Mouse (Mus musculus): ENCODE results near the gene Llgl1. TPM values are rescaled to one million over a fixed set of nuclear protein-coding genes. Genes with fewer than 3 reads are reported as not detected.
A peak's percentile ranks its signal among the peaks of the same experiment; 100 is the strongest.

Llgl1 gene
- polyA plus RNA-seq, 1 experiment from 2014 or later = 53.8 TPM

GRCm38 (mm10) chr11:60705255-60705654, 5.7 kb downstream of the Llgl1 start:
- Histone ChIP-seq H3K9ac (ENCODE audit: low read length) (no peak overlapping the region), H3K36me3 (ENCODE audit: control insufficient read depth, insufficient read depth, low read length) (peaks cover 75% of the 10 kb centered on the region), H3K4me1 (replicated peaks; ENCODE audit: control insufficient read depth, insufficient read depth, low read length) (peaks cover 12% of the 10 kb centered on the region), H3K27ac (ENCODE audit: low read depth) (no peak overlapping the region), H3K27me3 (replicated peaks; ENCODE audit: control insufficient read depth, insufficient read depth, low read length) (no peaks in the 10 kb centered on the region), H3K4me3 (ENCODE audit: low read depth, low read length) (no peak overlapping the region), H3K9me3 (ENCODE audit: control insufficient read depth, low read length) (no peaks in the 10 kb centered on the region), H3K4me2 (ENCODE audit: low read length) (no peak overlapping the region)
- WGBS = 91% methylated on average over 3 of the region's 3 CpGs
- DNase-seq (ENCODE audit: low spot score) = no peak
- no peak for ATAC-seq (replicated peaks; ENCODE audit: low FRiP score, low TSS enrichment, low read depth)

- 92% methylated on average over 7 of the region's 7 CpGs for WGBS
- Histone ChIP-seq H3K9me3 (ENCODE audit: control insufficient read depth, low read length) (no peaks in the 10 kb centered on the region), H3K27ac (ENCODE audit: low read depth) (no peak overlapping the region), H3K4me1 (replicated peaks; ENCODE audit: control insufficient read depth, insufficient read depth, low read length) (peaks cover 4% of the 10 kb centered on the region), H3K4me3 (ENCODE audit: low read depth, low read length) (no peak overlapping the region), H3K4me2 (ENCODE audit: low read length) (no peak overlapping the region), H3K9ac (ENCODE audit: low read length) (no peak overlapping the region), H3K27me3 (replicated peaks; ENCODE audit: control insufficient read depth, insufficient read depth, low read length) (no peaks in the 10 kb centered on the region), H3K36me3 (ENCODE audit: control insufficient read depth, insufficient read depth, low read length) (peaks cover 83% of the 10 kb centered on the region)
- DNase-seq (ENCODE audit: low spot score) (no peak), ATAC-seq (replicated peaks; ENCODE audit: low FRiP score, low TSS enrichment, low read depth) (no peak)
Measured at GRCm38 (mm10) chr11:60706076-60706475, 6.6 kb downstream of the Llgl1 start.

- no peak overlapping the region for H3K4me2 ChIP-seq (ENCODE audit: low read length)
- H3K9ac ChIP-seq (ENCODE audit: low read length) = no peak overlapping the region
- no peak overlapping the region for H3K4me3 ChIP-seq (ENCODE audit: low read depth, low read length)
- H3K27me3 ChIP-seq (replicated peaks; ENCODE audit: control insufficient read depth, insufficient read depth, low read length) = no peaks in the 10 kb centered on the region
- H3K36me3 ChIP-seq (ENCODE audit: control insufficient read depth, insufficient read depth, low read length) = peaks cover 91% of the 10 kb centered on the region
- DNase-seq (ENCODE audit: low spot score) (no peak), ATAC-seq (replicated peaks; ENCODE audit: low FRiP score, low TSS enrichment, low read depth) (peak; percentile 44; the same call in 1 of the 2 replicates)
- H3K27ac ChIP-seq (ENCODE audit: low read depth) = no peak overlapping the region
- no peaks in the 10 kb centered on the region for H3K9me3 ChIP-seq (ENCODE audit: control insufficient read depth, low read length)
- WGBS = 90% methylated on average over 14 of the region's 14 CpGs
- H3K4me1 ChIP-seq (replicated peaks; ENCODE audit: control insufficient read depth, insufficient read depth, low read length) = no peaks in the 10 kb centered on the region; the same call in 1 of the 2 replicates
Measured at GRCm38 (mm10) chr11:60706696-60707480, 7.4 kb downstream of the Llgl1 start.

GRCm38 (mm10) chr11:60707672-60708071, 8.1 kb downstream of the Llgl1 start:
- ATAC-seq (replicated peaks; ENCODE audit: low FRiP score, low TSS enrichment, low read depth) (no peak), DNase-seq (ENCODE audit: low spot score) (no peak)
- Histone ChIP-seq H3K9me3 (ENCODE audit: control insufficient read depth, low read length) (no peaks in the 10 kb centered on the region), H3K4me1 (replicated peaks; ENCODE audit: control insufficient read depth, insufficient read depth, low read length) (no peaks in the 10 kb centered on the region), H3K9ac (ENCODE audit: low read length) (no peak overlapping the region), H3K27ac (ENCODE audit: low read depth) (no peak overlapping the region), H3K4me2 (ENCODE audit: low read length) (no peak overlapping the region), H3K27me3 (replicated peaks; ENCODE audit: control insufficient read depth, insufficient read depth, low read length) (no peaks in the 10 kb centered on the region), H3K36me3 (ENCODE audit: control insufficient read depth, insufficient read depth, low read length) (peaks cover 95% of the 10 kb centered on the region), H3K4me3 (ENCODE audit: low read depth, low read length) (no peak overlapping the region)
- 67% methylated on average over 3 of the region's 3 CpGs for WGBS

- DNase-seq (ENCODE audit: low spot score) = no peak
- no peak overlapping the region for H3K4me3 ChIP-seq (ENCODE audit: low read depth, low read length)
- H3K9me3 ChIP-seq (ENCODE audit: control insufficient read depth, low read length) = no peaks in the 10 kb centered on the region
Measured at GRCm38 (mm10) chr11:60708631-60709030, 9.1 kb downstream of the Llgl1 start.

GRCm38 (mm10) chr11:60709481-60710465, 10.2 kb downstream of the Llgl1 start:
- H3K36me3 ChIP-seq (ENCODE audit: control insufficient read depth, insufficient read depth, low read length) = peaks cover 100% of the 10 kb centered on the region
- H3K9ac ChIP-seq (ENCODE audit: low read length) = no peak overlapping the region
- no peaks in the 10 kb centered on the region for H3K27me3 ChIP-seq (replicated peaks; ENCODE audit: control insufficient read depth, insufficient read depth, low read length)
- DNase-seq (ENCODE audit: low spot score) (no peak), ATAC-seq (replicated peaks; ENCODE audit: low FRiP score, low TSS enrichment, low read depth) (no peak)
- no peak overlapping the region for H3K27ac ChIP-seq (ENCODE audit: low read depth)
- no peaks in the 10 kb centered on the region for H3K9me3 ChIP-seq (ENCODE audit: control insufficient read depth, low read length)
- H3K4me2 ChIP-seq (ENCODE audit: low read length) = no peak overlapping the region
- no peaks in the 10 kb centered on the region for H3K4me1 ChIP-seq (replicated peaks; ENCODE audit: control insufficient read depth, insufficient read depth, low read length)
- H3K4me3 ChIP-seq (ENCODE audit: low read depth, low read length) = no peak overlapping the region
- WGBS = 94% methylated on average over 45 of the region's 45 CpGs

More at GRCm38 (mm10) chr11:60708631-60709030, 9.1 kb downstream of the Llgl1 start:
- no peaks in the 10 kb centered on the region for H3K4me1 ChIP-seq (replicated peaks; ENCODE audit: control insufficient read depth, insufficient read depth, low read length)
- H3K36me3 ChIP-seq (ENCODE audit: control insufficient read depth, insufficient read depth, low read length) = peaks cover 98% of the 10 kb centered on the region
- H3K4me2 ChIP-seq (ENCODE audit: low read length) = no peak overlapping the region
- no peak for ATAC-seq (replicated peaks; ENCODE audit: low FRiP score, low TSS enrichment, low read depth)
- H3K9ac ChIP-seq (ENCODE audit: low read length) = no peak overlapping the region
- H3K27ac ChIP-seq (ENCODE audit: low read depth) = no peak overlapping the region
- WGBS = 91% methylated on average over 10 of the region's 10 CpGs
- H3K27me3 ChIP-seq (replicated peaks; ENCODE audit: control insufficient read depth, insufficient read depth, low read length) = no peaks in the 10 kb centered on the region

GRCm38 (mm10) chr11:60711218-60711617, 11.7 kb downstream of the Llgl1 start:
- Histone ChIP-seq H3K27ac (ENCODE audit: low read depth) (no peak overlapping the region), H3K9me3 (ENCODE audit: control insufficient read depth, low read length) (no peaks in the 10 kb centered on the region)
- WGBS = 95% methylated on average over 17 of the region's 17 CpGs

GRCm38 (mm10) chr11:60712040-60712439, 12.5 kb downstream of the Llgl1 start:
- DNase-seq (ENCODE audit: low spot score) = no peak

More at GRCm38 (mm10) chr11:60711218-60711617, 11.7 kb downstream of the Llgl1 start:
- no peaks in the 10 kb centered on the region for H3K27me3 ChIP-seq (replicated peaks; ENCODE audit: control insufficient read depth, insufficient read depth, low read length)
- no peak overlapping the region for H3K9ac ChIP-seq (ENCODE audit: low read length)
- ATAC-seq (replicated peaks; ENCODE audit: low FRiP score, low TSS enrichment, low read depth) = no peak
- H3K4me1 ChIP-seq (replicated peaks; ENCODE audit: control insufficient read depth, insufficient read depth, low read length) = no peaks in the 10 kb centered on the region
- no peak overlapping the region for H3K4me3 ChIP-seq (ENCODE audit: low read depth, low read length)
- DNase-seq (ENCODE audit: low spot score) = no peak
- H3K36me3 ChIP-seq (ENCODE audit: control insufficient read depth, insufficient read depth, low read length) = peaks cover 100% of the 10 kb centered on the region
- no peak overlapping the region for H3K4me2 ChIP-seq (ENCODE audit: low read length)

More at GRCm38 (mm10) chr11:60712040-60712439, 12.5 kb downstream of the Llgl1 start:
- Histone ChIP-seq H3K36me3 (ENCODE audit: control insufficient read depth, insufficient read depth, low read length) (peaks cover 100% of the 10 kb centered on the region), H3K4me2 (ENCODE audit: low read length) (no peak overlapping the region), H3K9me3 (ENCODE audit: control insufficient read depth, low read length) (no peaks in the 10 kb centered on the region), H3K27ac (ENCODE audit: low read depth) (no peak overlapping the region), H3K9ac (ENCODE audit: low read length) (no peak overlapping the region), H3K4me1 (replicated peaks; ENCODE audit: control insufficient read depth, insufficient read depth, low read length) (no peaks in the 10 kb centered on the region), H3K27me3 (replicated peaks; ENCODE audit: control insufficient read depth, insufficient read depth, low read length) (no peaks in the 10 kb centered on the region), H3K4me3 (ENCODE audit: low read depth, low read length) (no peak overlapping the region)
- no peak for ATAC-seq (replicated peaks; ENCODE audit: low FRiP score, low TSS enrichment, low read depth)
- 90% methylated on average over 18 of the region's 18 CpGs for WGBS
